Mouse (Mus musculus): ENCODE measurements around the gene Gsap. TPM values are rescaled to one million over a fixed set of nuclear protein-coding genes. Genes with fewer than 3 reads are reported as not detected.
"Not testable (repeated sequence)": the region's sequence is repeated elsewhere in the genome, so short reads cannot be mapped to it uniquely, and the experiment has no call there.

The Gsap gene
- polyA plus RNA-seq, 1 experiment, result 17.7 TPM

- DNase-seq (ENCODE audit: extremely low spot score in 1 of 2, low spot score in 1 of 2), result no peak
Measured at GRCm38 (mm10) chr5:21300058-21300457, 114.0 kb downstream of the Gsap start.

GRCm38 (mm10) chr5:21301011-21301410, 115.0 kb downstream of the Gsap start:
- DNase-seq (ENCODE audit: extremely low spot score in 1 of 2, low spot score in 1 of 2), result no peak

GRCm38 (mm10) chr5:21307165-21307564, 121.1 kb downstream of the Gsap start:
- DNase-seq (ENCODE audit: extremely low spot score in 1 of 2, low spot score in 1 of 2), result no peak

GRCm38 (mm10) chr5:21314696-21315095, 128.6 kb downstream of the Gsap start:
- peak in 1 of 2 experiments; percentile 16 for DNase-seq (ENCODE audit: extremely low spot score in 1 of 2, low spot score in 1 of 2)

GRCm38 (mm10) chr5:21320138-21320537, 134.1 kb downstream of the Gsap start:
- no peak for DNase-seq (ENCODE audit: extremely low spot score in 1 of 2, low spot score in 1 of 2)

- peak in 1 of 2 experiments; percentile 65 for DNase-seq (ENCODE audit: extremely low spot score in 1 of 2, low spot score in 1 of 2)
Measured at GRCm38 (mm10) chr5:21326494-21326893, 140.4 kb downstream of the Gsap start.

GRCm38 (mm10) chr5:21328560-21328959, 142.5 kb downstream of the Gsap start:
- DNase-seq (ENCODE audit: extremely low spot score in 1 of 2, low spot score in 1 of 2), result no peak

- peak in 1 of 2 experiments; percentile 32 for DNase-seq (ENCODE audit: extremely low spot score in 1 of 2, low spot score in 1 of 2)
Measured at GRCm38 (mm10) chr5:21329672-21330665, 143.9 kb downstream of the Gsap start.

GRCm38 (mm10) chr5:21331656-21332055, 145.6 kb downstream of the Gsap start:
- no peak for DNase-seq (ENCODE audit: extremely low spot score in 1 of 2, low spot score in 1 of 2)

- DNase-seq (ENCODE audit: extremely low spot score in 1 of 2, low spot score in 1 of 2), result no peak
Measured at GRCm38 (mm10) chr5:21332119-21332518, 146.1 kb downstream of the Gsap start.

GRCm38 (mm10) chr5:21342265-21342664, 156.2 kb downstream of the Gsap start:
- not testable (repeated sequence) for DNase-seq (ENCODE audit: extremely low spot score in 1 of 2, low spot score in 1 of 2)

- no peak for DNase-seq (ENCODE audit: extremely low spot score in 1 of 2, low spot score in 1 of 2)
Measured at GRCm38 (mm10) chr5:21348366-21348765, 162.3 kb downstream of the Gsap start.

GRCm38 (mm10) chr5:21351678-21352077, 165.6 kb downstream of the Gsap start:
- DNase-seq (ENCODE audit: extremely low spot score in 1 of 2, low spot score in 1 of 2), result no peak

- no peak for DNase-seq (ENCODE audit: extremely low spot score in 1 of 2, low spot score in 1 of 2)
Measured at GRCm38 (mm10) chr5:21358648-21359047, 172.6 kb downstream of the Gsap start.

- no peak for DNase-seq (ENCODE audit: extremely low spot score in 1 of 2, low spot score in 1 of 2)
Measured at GRCm38 (mm10) chr5:21363343-21363742, 177.3 kb downstream of the Gsap start.

Other genes with a start within 250 kb of the Gsap start
- 12.0 and 12.5 TPM in 2 replicates for gene Rsbn1l, start 229.9 kb upstream of the Gsap start, polyA plus RNA-seq (2012; rRNA removed)
- gene Ptpn12, start 130.3 kb upstream of the Gsap start, polyA plus RNA-seq (2012; rRNA removed), result 57.8 and 64.0 TPM in 2 replicates
- gene Fgl2, start 186.4 kb downstream of the Gsap start, polyA plus RNA-seq (2012; rRNA removed), result 1.2 and 1.9 TPM in 2 replicates
- 0.22 and 0.23 TPM in 2 replicates for gene Ccdc146, start 238.4 kb downstream of the Gsap start, polyA plus RNA-seq (2012; rRNA removed)
- gene Fam185a, start 238.7 kb downstream of the Gsap start, polyA plus RNA-seq (2012; rRNA removed), result 8.3 and 8.4 TPM in 2 replicates

Data from frontal cortex, adult 2 months (tissue).